Comparison of ENCODE assay signal across 8 mouse cellular contexts in genomic region chr16:55894536-55894892, GRCm38 (mm10). TPM values are rescaled to one million over a fixed set of nuclear protein-coding genes. Genes with fewer than 3 reads are reported as not detected.
DNase-seq lines count a peak whose midpoint lies in the region; ATAC-seq and TF ChIP-seq lines count a peak whose summit lies in the region.

No protein-coding gene starts in this region.

- peaks cover 9% of the 10 kb centered on the region; the same call in 1 of the 2 replicates for H3K4me1 ChIP-seq in hindbrain, postnatal 0 days (ENCODE audit: insufficient read depth, low read length)
- H3K4me1 ChIP-seq in lung, embryonic 14.5 days (ENCODE audit: insufficient read depth) = no peaks in the 10 kb centered on the region
- H3K4me1 ChIP-seq in olfactory bulb, adult 2 months (ENCODE audit: control insufficient read depth, insufficient read depth, low read length) = no peaks in the 10 kb centered on the region

- H3K4me2 ChIP-seq in hindbrain, postnatal 0 days (ENCODE audit: low read depth, low read length) = peak overlapping the region; percentile 85
- H3K4me2 ChIP-seq in lung, embryonic 14.5 days = peak overlapping the region; percentile 85

- no peak for TF ChIP-seq POLR2A in olfactory bulb, adult 2 months (IDR thresholded peaks at IDR 0.05; ENCODE audit: insufficient read depth, low read depth, low read length)

- no peak for TF ChIP-seq CTCF in gastrocnemius, adult 2 months (IDR thresholded peaks at IDR 0.05)
- TF ChIP-seq CTCF in hindbrain, postnatal 0 days (IDR thresholded peaks at IDR 0.05; ENCODE audit: low read depth) = no peak
- no peak for TF ChIP-seq CTCF in lung, embryonic 14.5 days (IDR thresholded peaks at IDR 0.05; ENCODE audit: low read depth)
- TF ChIP-seq CTCF in olfactory bulb, adult 2 months (IDR thresholded peaks at IDR 0.05; ENCODE audit: insufficient read depth, low read depth, low read length) = no peak

- no peak for ATAC-seq in hindbrain, postnatal 0 days
- ATAC-seq in lung, embryonic 14.5 days (ENCODE audit: insufficient read depth) = peak; percentile 54

- 0% methylated on average over 4 of the region's 4 CpGs for WGBS in hindbrain, postnatal 0 days
- 0% methylated on average over 4 of the region's 4 CpGs for WGBS in lung, embryonic 14.5 days
- under 1% methylated on average over 4 of the region's 4 CpGs for WGBS in olfactory bulb, adult 2 months

- H3K36me3 ChIP-seq in hindbrain, postnatal 0 days (ENCODE audit: insufficient read depth, low read length) = no peaks in the 10 kb centered on the region
- 0 out of 2 replicates have a peak, but pooled peaks cover 6% of the 10 kb centered on the region for H3K36me3 ChIP-seq in lung, embryonic 14.5 days (ENCODE audit: insufficient read depth)

- H3K27me3 ChIP-seq in hindbrain, postnatal 0 days (ENCODE audit: insufficient read depth, low read length) = no peaks in the 10 kb centered on the region
- no peaks in the 10 kb centered on the region for H3K27me3 ChIP-seq in lung, embryonic 14.5 days (ENCODE audit: insufficient read depth, low read length)

- intact Hi-C loops in gastrocnemius, adult 2 months (cut with DNase I) = no loop called here
- intact Hi-C loops in gastrocnemius, postnatal 36 days (cut with DNase I) = no loop called here

- peak overlapping the region; percentile 97 for H3K4me3 ChIP-seq in gastrocnemius, adult 2 months
- H3K4me3 ChIP-seq in hindbrain, postnatal 0 days (ENCODE audit: low read length) = peak overlapping the region; percentile 85
- H3K4me3 ChIP-seq in lung, embryonic 14.5 days (ENCODE audit: low read depth, low read length) = peak overlapping the region; percentile 76
- peak overlapping the region; percentile 86 for H3K4me3 ChIP-seq in olfactory bulb, adult 2 months (ENCODE audit: insufficient read depth, low read depth, low read length)

- DNase-seq in gastrocnemius, adult 2 months = peak; percentile 25
- no peak for DNase-seq in gastrocnemius, postnatal 36 days
- peak; percentile 62 for DNase-seq in CD4-positive helper T cell, adult 2 months (ENCODE audit: low read depth, low spot score)
- peak; percentile 54 for DNase-seq in cerebellum, adult 9-11 months
- peak; percentile 54 for DNase-seq in hindbrain, postnatal 0 days (ENCODE audit: low spot score)
- peak; percentile 77 for DNase-seq in lung, embryonic 14.5 days
- DNase-seq in left cerebral cortex, adult 11 months (ENCODE audit: low spot score) = no peak

- peak overlapping the region; percentile 79 for H3K9ac ChIP-seq in hindbrain, postnatal 0 days (replicated peaks; ENCODE audit: low read length)
- H3K9ac ChIP-seq in lung, embryonic 14.5 days = peak overlapping the region; percentile 70

- no peaks in the 10 kb centered on the region for H3K9me3 ChIP-seq in hindbrain, postnatal 0 days (ENCODE audit: low read length)
- H3K9me3 ChIP-seq in lung, embryonic 14.5 days (ENCODE audit: low read depth, low read length) = no peaks in the 10 kb centered on the region

- peak overlapping the region; percentile 91; the same call in 1 of the 2 replicates for H3K27ac ChIP-seq in gastrocnemius, adult 2 months
- peak overlapping the region; percentile 91 for H3K27ac ChIP-seq in hindbrain, postnatal 0 days
- H3K27ac ChIP-seq in lung, embryonic 14.5 days (ENCODE audit: low read depth) = peak overlapping the region; percentile 86
- no peak overlapping the region for H3K27ac ChIP-seq in olfactory bulb, adult 2 months (ENCODE audit: insufficient read depth, low read depth, low read length)

RNA-seq across cellular contexts. Expression of gene Nxpe3, which starts 0.6 kb away (rescaled TPM):
- under 1 TPM; 0.39 to 0.56 TPM for total RNA-seq in gastrocnemius, adult 2 months (2021)
- under 1 TPM; 0.12 to 0.48 TPM for total RNA-seq in gastrocnemius, postnatal 36 days (2021)
- 1.8 and 2.4 TPM in 2 replicates for total RNA-seq in hindbrain, postnatal 0 days (2014; rRNA removed)
- polyA plus RNA-seq in hindbrain, postnatal 0 days (2015; fragmentation: Nextera tagmentation; extraction: Ambion mirVana) = 0.84 and 1.1 TPM in 2 replicates
- polyA plus RNA-seq in lung, embryonic 14.5 days (2014; fragmentation: Nextera tagmentation; extraction: Ambion mirVana) = 1.4 and 1.7 TPM in 2 replicates
- not detected in 2 replicates for polyA plus RNA-seq in olfactory bulb, adult 2 months (2012; ENCODE audit: insufficient read depth, insufficient read length, low replicate concordance, missing spikeins)

RNA-seq across cellular contexts. Expression of gene Cep97, which starts 40.1 kb away (rescaled TPM):
- total RNA-seq in gastrocnemius, adult 2 months (2021) = 1 to 10 TPM; 5.8 to 6.3 TPM
- total RNA-seq in gastrocnemius, postnatal 36 days (2021) = 1 to 10 TPM; 4.4 to 5.1 TPM
- total RNA-seq in hindbrain, postnatal 0 days (2014; rRNA removed) = 4.9 and 7.1 TPM in 2 replicates
- 5.8 and 7.0 TPM in 2 replicates for polyA plus RNA-seq in hindbrain, postnatal 0 days (2015; fragmentation: Nextera tagmentation; extraction: Ambion mirVana)
- 11.9 and 14.0 TPM in 2 replicates for polyA plus RNA-seq in lung, embryonic 14.5 days (2014; fragmentation: Nextera tagmentation; extraction: Ambion mirVana)
- polyA plus RNA-seq in olfactory bulb, adult 2 months (2012; ENCODE audit: insufficient read depth, insufficient read length, low replicate concordance, missing spikeins) = 217 TPM in 1 of 2 replicates, not detected in the other

RNA-seq across cellular contexts. Expression of gene Nfkbiz, which starts 55.8 kb away (rescaled TPM):
- 1 to 10 TPM; 1.1 TPM for total RNA-seq in gastrocnemius, adult 2 months (2021)
- 1 to 10 TPM in 1 of 2 experiments, under 1 TPM in 1; 0.76 to 1.4 TPM for total RNA-seq in gastrocnemius, postnatal 36 days (2021)
- 3.0 and 3.3 TPM in 2 replicates for total RNA-seq in hindbrain, postnatal 0 days (2014; rRNA removed)
- 1.4 and 1.6 TPM in 2 replicates for polyA plus RNA-seq in hindbrain, postnatal 0 days (2015; fragmentation: Nextera tagmentation; extraction: Ambion mirVana)
- 5.8 and 6.3 TPM in 2 replicates for polyA plus RNA-seq in lung, embryonic 14.5 days (2014; fragmentation: Nextera tagmentation; extraction: Ambion mirVana)
- not detected in 2 replicates for polyA plus RNA-seq in olfactory bulb, adult 2 months (2012; ENCODE audit: insufficient read depth, insufficient read length, low replicate concordance, missing spikeins)

Comparison
In these comparisons a context has a peak if more than half of its experiments do, and no peak if none do; other contexts are left out.
1. DNase-seq: peak in gastrocnemius, adult 2 months (single experiment), CD4-positive helper T cell, adult 2 months (single experiment), cerebellum, adult 9-11 months (single experiment), hindbrain, postnatal 0 days (single experiment) and lung, embryonic 14.5 days (single experiment); none in gastrocnemius, postnatal 36 days (0 of 2) and left cerebral cortex, adult 11 months (single experiment).
2. Peak in every context shown above with its lines, with median percentiles within 50 percentile points of each other: H3K4me3 ChIP-seq.